ENCODE assay signal across 27 mouse cellular contexts in the genomic region with DNA sequence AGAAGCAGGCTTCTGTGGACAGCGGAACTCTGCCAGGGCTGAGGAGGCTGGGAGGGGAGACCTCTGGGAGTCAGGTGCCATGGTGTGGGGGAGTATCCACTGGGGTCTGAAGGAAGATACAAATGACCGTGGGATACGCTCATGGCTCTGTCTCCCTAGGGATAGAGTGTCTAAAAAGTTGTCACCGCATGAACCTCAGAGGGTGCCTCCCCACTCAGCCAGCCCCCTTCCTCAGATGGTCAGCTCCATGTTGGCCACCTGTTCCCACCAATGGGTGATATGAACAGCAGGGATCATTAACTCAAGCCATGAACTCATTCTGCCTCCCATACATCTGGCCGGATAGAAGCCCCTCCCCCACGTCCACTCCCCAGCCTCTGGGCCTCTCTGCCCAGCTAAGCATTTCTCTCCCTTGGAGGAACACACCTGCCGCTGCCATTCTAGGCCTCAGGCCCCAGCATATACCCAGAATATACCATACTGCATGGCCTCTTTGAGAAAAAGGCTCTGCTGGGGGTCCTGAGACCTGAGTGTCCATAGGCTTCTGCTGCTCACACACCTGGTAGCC.
DNase-seq lines count a peak whose midpoint lies in the region; ATAC-seq and TF ChIP-seq lines count a peak whose summit lies in the region.
"Had no signal": no experiment of that assay in that cellular context is flagged by ENCODE, and none has a peak within 500 bp of the region (broad histone marks: within the 10 kb centered on the region; RNA-seq: fewer than 3 reads in every experiment).

No protein-coding gene starts in this region.

- no peak overlapping the region for H3K9ac ChIP-seq in kidney, embryonic 14.5 days (ENCODE audit: low read depth, low read length)
- no peak overlapping the region for H3K9ac ChIP-seq in kidney, postnatal 0 days (ENCODE audit: low read depth, low read length)
- no peak overlapping the region for H3K9ac ChIP-seq in embryonic facial prominence, embryonic 15.5 days
- H3K9ac ChIP-seq: embryonic facial prominence, embryonic 12.5 days; forebrain, embryonic 13.5 days; heart, embryonic 13.5 days; hindbrain, embryonic 12.5 days; hindbrain, embryonic 15.5 days had no signal

- H3K27me3 ChIP-seq in kidney, embryonic 14.5 days (ENCODE audit: control insufficient read depth, insufficient read depth, low read length) = no peaks in the 10 kb centered on the region
- no peaks in the 10 kb centered on the region; the same call in 1 of the 2 replicates for H3K27me3 ChIP-seq in kidney, postnatal 0 days (ENCODE audit: insufficient read depth, low read length)
- H3K27me3 ChIP-seq in embryonic facial prominence, embryonic 15.5 days = no peaks in the 10 kb centered on the region; the same call in 1 of the 2 replicates
- H3K27me3 ChIP-seq: embryonic facial prominence, embryonic 12.5 days; hindbrain, embryonic 15.5 days had no signal

- H3K4me1 ChIP-seq in kidney, embryonic 14.5 days (ENCODE audit: control insufficient read depth, insufficient read depth, low read length) = peaks cover 30% of the 10 kb centered on the region
- no peaks in the 10 kb centered on the region; the same call in 1 of the 2 replicates for H3K4me1 ChIP-seq in kidney, postnatal 0 days (replicated peaks; ENCODE audit: insufficient read depth, low read length)
- no peaks in the 10 kb centered on the region for H3K4me1 ChIP-seq in embryonic facial prominence, embryonic 15.5 days
- H3K4me1 ChIP-seq: heart, embryonic 10.5 days; heart, embryonic 13.5 days had no signal

- no peak overlapping the region for H3K4me3 ChIP-seq in kidney, embryonic 14.5 days (ENCODE audit: low read length)
- no peak overlapping the region for H3K4me3 ChIP-seq in kidney, postnatal 0 days (replicated peaks; ENCODE audit: low read depth, low read length)
- no peak overlapping the region for H3K4me3 ChIP-seq in embryonic facial prominence, embryonic 15.5 days (replicated peaks)
- H3K4me3 ChIP-seq: embryonic facial prominence, embryonic 12.5 days; forebrain, embryonic 10.5 days; forebrain, embryonic 13.5 days; heart, adult 2 months; heart, embryonic 10.5 days; heart, embryonic 13.5 days; hindbrain, embryonic 12.5 days; hindbrain, embryonic 15.5 days had no signal

- ATAC-seq in kidney, embryonic 14.5 days (ENCODE audit: low FRiP score, low TSS enrichment) = peak; percentile 88
- peak; percentile 78 for ATAC-seq in kidney, postnatal 0 days (replicated peaks; ENCODE audit: low FRiP score, low read depth)
- ATAC-seq in embryonic facial prominence, embryonic 15.5 days (ENCODE audit: insufficient number of reproducible peaks, low FRiP score, low TSS enrichment, low read depth) = peak; percentile 24; the same call in 1 of the 2 replicates
- peak; percentile 2; the same call in 1 of the 2 replicates for ATAC-seq in neutrophil, adult 5-6 weeks (ENCODE audit: extremely low read depth, insufficient number of reproducible peaks, low FRiP score, poor library complexity, severe bottlenecking)
- ATAC-seq: forebrain, embryonic 13.5 days; forebrain, embryonic 16.5 days; Patski had no signal

- intact Hi-C loops in heart, postnatal 36 days (cut with DNase I) = no loop called here

- DNase-seq in kidney, postnatal 10 days = no peak
- peak; percentile 80 for DNase-seq in kidney, postnatal 0 days (ENCODE audit: low spot score)
- no peak for DNase-seq in kidney, postnatal 36 days
- DNase-seq in heart, postnatal 36 days = no peak
- DNase-seq: adrenal gland, postnatal 10 days; adrenal gland, postnatal 36 days; B cell, adult 2 months; cerebellum, adult 18-20 months; cerebellum, adult 9-10 months; cerebellum, postnatal 14 days; gastrocnemius, postnatal 10 days; gastrocnemius, postnatal 36 days; heart, adult 2 months; heart, postnatal 14 days had no signal

- H3K4me2 ChIP-seq in kidney, embryonic 14.5 days (replicated peaks; ENCODE audit: low read depth, low read length) = no peak overlapping the region; the same call in 1 of the 2 replicates
- no peak overlapping the region for H3K4me2 ChIP-seq in kidney, postnatal 0 days (ENCODE audit: low read length)
- H3K4me2 ChIP-seq in embryonic facial prominence, embryonic 15.5 days (replicated peaks) = no peak overlapping the region
- H3K4me2 ChIP-seq: embryonic facial prominence, embryonic 12.5 days; forebrain, embryonic 13.5 days; heart, embryonic 13.5 days; hindbrain, embryonic 12.5 days; hindbrain, embryonic 15.5 days had no signal

- no peak for TF ChIP-seq CTCF in kidney, postnatal 0 days (IDR thresholded peaks at IDR 0.05; ENCODE audit: low read depth)

- H3K9me3 ChIP-seq in kidney, embryonic 14.5 days (ENCODE audit: control insufficient read depth, low read length) = no peaks in the 10 kb centered on the region
- no peaks in the 10 kb centered on the region for H3K9me3 ChIP-seq in kidney, postnatal 0 days (replicated peaks; ENCODE audit: low read length)
- no peaks in the 10 kb centered on the region for H3K9me3 ChIP-seq in embryonic facial prominence, embryonic 15.5 days (replicated peaks)
- H3K9me3 ChIP-seq: embryonic facial prominence, embryonic 12.5 days; forebrain, embryonic 10.5 days; forebrain, embryonic 13.5 days; G1E; heart, embryonic 10.5 days; heart, embryonic 13.5 days; hindbrain, embryonic 12.5 days; hindbrain, embryonic 15.5 days had no signal

- peak overlapping the region; percentile 39; the same call in 1 of the 2 replicates for H3K27ac ChIP-seq in kidney, embryonic 14.5 days (ENCODE audit: low read depth, low read length)
- H3K27ac ChIP-seq in kidney, postnatal 0 days = 0 out of 2 replicates have a peak overlapping the region, but pooled peaks have one; percentile 4
- H3K27ac ChIP-seq in embryonic facial prominence, embryonic 15.5 days (replicated peaks) = no peak overlapping the region
- H3K27ac ChIP-seq: embryonic facial prominence, embryonic 12.5 days; forebrain, embryonic 10.5 days; forebrain, embryonic 13.5 days; heart, adult 2 months; heart, embryonic 10.5 days; heart, embryonic 13.5 days; hindbrain, embryonic 12.5 days; hindbrain, embryonic 15.5 days had no signal

- 28% methylated on average over 7 of the region's 7 CpGs for WGBS in kidney, embryonic 14.5 days
- 52% methylated on average over 7 of the region's 7 CpGs for WGBS in kidney, postnatal 0 days
- WGBS in embryonic facial prominence, embryonic 15.5 days = 70% methylated on average over 7 of the region's 7 CpGs

- H3K36me3 ChIP-seq in kidney, embryonic 14.5 days (ENCODE audit: control insufficient read depth, insufficient read depth, low read length) = no peaks in the 10 kb centered on the region
- no peaks in the 10 kb centered on the region for H3K36me3 ChIP-seq in kidney, postnatal 0 days (ENCODE audit: insufficient read depth, low read length)
- no peaks in the 10 kb centered on the region for H3K36me3 ChIP-seq in embryonic facial prominence, embryonic 15.5 days
- H3K36me3 ChIP-seq: embryonic facial prominence, embryonic 12.5 days; forebrain, embryonic 10.5 days; G1E; heart, embryonic 10.5 days; heart, embryonic 13.5 days; hindbrain, embryonic 12.5 days; hindbrain, embryonic 15.5 days had no signal

Comparison
In these comparisons a context has a peak if more than half of its experiments do, and no peak if none do; other contexts are left out.
1. ATAC-seq: peak in every context shown above with its lines; median percentile 88 in kidney, embryonic 14.5 days; 78 in kidney, postnatal 0 days; 24 in embryonic facial prominence, embryonic 15.5 days; 2 in neutrophil, adult 5-6 weeks.